Mouse (Mus musculus): ENCODE results near the gene Atp1a4. TPM values are rescaled to one million over a fixed set of nuclear protein-coding genes. Genes with fewer than 3 reads are reported as not detected.

The Atp1a4 gene
- polyA plus RNA-seq, 1 experiment, result 0.09 TPM

DNA sequence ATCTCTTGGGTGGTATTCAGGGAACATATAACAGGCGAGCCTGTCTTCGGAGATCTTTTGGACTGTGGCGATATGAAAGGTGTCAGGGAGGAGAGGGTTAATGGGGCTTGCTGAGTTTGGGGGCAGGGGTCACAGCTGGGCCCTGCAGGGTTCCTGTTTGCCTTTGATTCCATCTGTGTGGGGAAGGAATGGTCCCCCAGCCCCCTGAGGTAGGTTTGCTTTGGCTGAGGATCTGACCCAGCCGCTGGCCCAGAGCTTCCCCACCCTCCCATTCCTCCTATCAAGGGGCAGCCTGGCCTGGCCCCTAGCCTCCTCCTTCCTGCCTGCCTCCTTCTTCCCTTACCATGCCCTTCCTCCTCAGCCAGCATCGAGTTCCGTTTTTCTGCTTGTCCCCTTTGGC is 44.6 kb upstream of the Atp1a4 start:
- WGBS, result 55% methylated on average over 6 of the region's 6 CpGs
- Histone ChIP-seq H3K27me3 (replicated peaks; ENCODE audit: control insufficient read depth, insufficient read depth, low read length) (no peaks in the 10 kb centered on the region), H3K36me3 (ENCODE audit: control insufficient read depth, insufficient read depth, low read length) (no peaks in the 10 kb centered on the region), H3K4me3 (ENCODE audit: insufficient read depth, low read depth, low read length) (no peak overlapping the region), H3K27ac (ENCODE audit: insufficient read depth, low read depth, low read length) (no peak overlapping the region), H3K4me1 (ENCODE audit: control insufficient read depth, insufficient read depth, low read length) (no peaks in the 10 kb centered on the region; the same call in 1 of the 2 replicates)
- TF ChIP-seq CTCF (conservative IDR thresholded peaks at IDR 0.05; ENCODE audit: insufficient read depth, insufficient read length, low read depth, low read length) (no peak), POLR2A (IDR thresholded peaks at IDR 0.05; ENCODE audit: low read depth, low read length) (no peak)
- DNase-seq, result no peak

DNA sequence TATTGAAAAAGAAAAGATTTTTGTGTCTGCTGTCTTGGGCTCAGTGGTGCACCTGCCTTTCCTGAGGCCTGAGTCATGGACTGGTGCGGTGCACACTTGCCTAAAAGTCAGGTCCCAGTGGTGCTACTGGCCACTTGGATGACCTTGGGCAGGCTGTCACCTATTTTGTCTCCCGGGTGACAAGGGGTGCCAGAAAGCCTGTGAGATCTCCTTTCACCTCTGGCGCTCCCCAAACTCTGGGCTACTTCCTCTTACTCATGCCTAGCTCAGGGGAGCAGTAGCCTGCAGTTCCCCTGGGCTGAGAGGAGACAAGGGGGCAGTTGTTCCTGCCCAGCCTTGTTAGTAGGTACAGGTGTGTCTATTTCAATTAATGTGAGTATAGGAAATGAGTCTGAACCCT is 44.1 kb upstream of the Atp1a4 start:
- no peaks in the 10 kb centered on the region for H3K36me3 ChIP-seq (ENCODE audit: control insufficient read depth, insufficient read depth, low read length)
- 71% methylated on average over 3 of the region's 3 CpGs for WGBS
- H3K27me3 ChIP-seq (replicated peaks; ENCODE audit: control insufficient read depth, insufficient read depth, low read length), result no peaks in the 10 kb centered on the region
- no peak overlapping the region for H3K4me3 ChIP-seq (ENCODE audit: insufficient read depth, low read depth, low read length)
- TF ChIP-seq CTCF (conservative IDR thresholded peaks at IDR 0.05; ENCODE audit: insufficient read depth, insufficient read length, low read depth, low read length) (no peak), POLR2A (IDR thresholded peaks at IDR 0.05; ENCODE audit: low read depth, low read length) (no peak)
- H3K4me1 ChIP-seq (ENCODE audit: control insufficient read depth, insufficient read depth, low read length), result no peaks in the 10 kb centered on the region; the same call in 1 of the 2 replicates
- DNase-seq, result no peak
- no peak overlapping the region for H3K27ac ChIP-seq (ENCODE audit: insufficient read depth, low read depth, low read length)

DNA sequence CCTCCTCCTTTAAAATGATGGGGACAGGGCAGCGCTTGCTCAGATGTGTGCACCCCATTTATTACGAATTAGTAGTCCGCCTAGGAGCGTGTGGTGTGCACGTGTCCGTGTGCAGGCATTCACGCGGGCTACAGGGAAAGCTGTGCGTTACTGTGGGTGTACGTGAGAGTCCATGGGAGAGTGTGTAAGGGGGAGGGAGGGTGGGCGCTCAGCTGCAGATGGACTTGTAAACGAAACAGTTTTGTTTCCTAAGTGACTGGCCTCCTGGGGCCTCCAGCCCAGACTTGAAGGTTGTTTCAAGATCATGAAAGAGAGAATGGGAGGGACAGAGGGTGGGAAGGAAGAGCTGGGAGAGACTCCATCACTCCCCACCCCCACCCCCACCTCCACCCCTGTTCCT is 43.0 kb upstream of the Atp1a4 start:
- no peak overlapping the region for H3K27ac ChIP-seq (ENCODE audit: insufficient read depth, low read depth, low read length)

DNA sequence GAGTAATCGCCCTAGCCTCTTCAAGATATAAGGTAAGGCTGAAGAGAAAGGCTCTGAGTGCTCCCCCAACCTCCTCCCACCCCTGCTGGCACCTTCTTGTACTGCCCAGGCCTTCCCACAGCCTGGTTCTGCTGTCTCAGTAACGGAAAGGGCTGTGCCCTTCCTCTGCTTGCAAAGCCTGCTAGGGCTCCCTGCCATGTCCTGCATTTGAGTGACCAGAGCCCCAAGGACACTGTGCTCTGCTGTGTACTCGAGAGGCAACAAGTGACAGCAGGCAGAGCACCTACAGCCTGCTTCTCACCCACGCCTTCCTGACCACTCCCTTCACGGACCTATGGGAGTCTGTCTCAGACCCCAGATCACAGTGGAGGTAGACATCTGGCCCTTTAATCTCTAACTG is 42.0 kb upstream of the Atp1a4 start:
- Histone ChIP-seq H3K27ac (ENCODE audit: insufficient read depth, low read depth, low read length) (no peak overlapping the region), H3K4me3 (ENCODE audit: insufficient read depth, low read depth, low read length) (no peak overlapping the region), H3K36me3 (ENCODE audit: control insufficient read depth, insufficient read depth, low read length) (no peaks in the 10 kb centered on the region), H3K4me1 (ENCODE audit: control insufficient read depth, insufficient read depth, low read length) (no peaks in the 10 kb centered on the region; the same call in 1 of the 2 replicates), H3K27me3 (replicated peaks; ENCODE audit: control insufficient read depth, insufficient read depth, low read length) (no peaks in the 10 kb centered on the region)
- TF ChIP-seq POLR2A (IDR thresholded peaks at IDR 0.05; ENCODE audit: low read depth, low read length) (no peak), CTCF (conservative IDR thresholded peaks at IDR 0.05; ENCODE audit: insufficient read depth, insufficient read length, low read depth, low read length) (no peak)
- WGBS, result 69% methylated on average over 5 of the region's 5 CpGs
- peak; percentile 39 for DNase-seq

More for the DNA sequence above, 43.0 kb upstream of the Atp1a4 start:
- no peak overlapping the region for H3K4me3 ChIP-seq (ENCODE audit: insufficient read depth, low read depth, low read length)
- no peaks in the 10 kb centered on the region for H3K27me3 ChIP-seq (replicated peaks; ENCODE audit: control insufficient read depth, insufficient read depth, low read length)
- no peaks in the 10 kb centered on the region; the same call in 1 of the 2 replicates for H3K4me1 ChIP-seq (ENCODE audit: control insufficient read depth, insufficient read depth, low read length)
- no peak for DNase-seq
- 74% methylated on average over 12 of the region's 12 CpGs for WGBS
- TF ChIP-seq CTCF (conservative IDR thresholded peaks at IDR 0.05; ENCODE audit: insufficient read depth, insufficient read length, low read depth, low read length), result no peak
- no peak for TF ChIP-seq POLR2A (IDR thresholded peaks at IDR 0.05; ENCODE audit: low read depth, low read length)
- H3K36me3 ChIP-seq (ENCODE audit: control insufficient read depth, insufficient read depth, low read length), result no peaks in the 10 kb centered on the region

DNA sequence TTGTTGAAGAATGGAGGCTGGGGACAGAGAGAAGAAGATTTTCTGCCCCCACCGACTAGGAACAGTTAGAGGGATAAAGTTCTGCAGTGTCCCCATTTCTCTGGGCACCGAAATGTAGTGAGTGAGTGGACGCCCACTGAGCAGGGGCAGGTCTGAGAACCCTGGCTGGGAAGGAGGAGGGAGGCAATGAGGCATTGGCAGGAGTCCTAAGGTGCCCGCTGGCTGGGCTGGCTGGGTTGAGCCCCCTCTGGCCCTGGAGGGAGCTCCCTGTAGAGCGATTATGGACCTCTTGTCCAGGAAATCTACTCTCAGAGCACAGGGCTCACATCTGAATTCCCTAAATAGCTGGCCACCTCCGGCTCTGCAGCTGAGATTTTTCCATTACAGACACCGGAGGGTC is 41.3 kb upstream of the Atp1a4 start:
- Histone ChIP-seq H3K36me3 (ENCODE audit: control insufficient read depth, insufficient read depth, low read length) (no peaks in the 10 kb centered on the region), H3K27ac (ENCODE audit: insufficient read depth, low read depth, low read length) (no peak overlapping the region), H3K27me3 (replicated peaks; ENCODE audit: control insufficient read depth, insufficient read depth, low read length) (no peaks in the 10 kb centered on the region), H3K4me1 (ENCODE audit: control insufficient read depth, insufficient read depth, low read length) (no peaks in the 10 kb centered on the region; the same call in 1 of the 2 replicates), H3K4me3 (ENCODE audit: insufficient read depth, low read depth, low read length) (no peak overlapping the region)
- TF ChIP-seq POLR2A (IDR thresholded peaks at IDR 0.05; ENCODE audit: low read depth, low read length), result no peak
- no peak for TF ChIP-seq CTCF (conservative IDR thresholded peaks at IDR 0.05; ENCODE audit: insufficient read depth, insufficient read length, low read depth, low read length)
- 69% methylated on average over 7 of the region's 7 CpGs for WGBS
- DNase-seq, result no peak

DNA sequence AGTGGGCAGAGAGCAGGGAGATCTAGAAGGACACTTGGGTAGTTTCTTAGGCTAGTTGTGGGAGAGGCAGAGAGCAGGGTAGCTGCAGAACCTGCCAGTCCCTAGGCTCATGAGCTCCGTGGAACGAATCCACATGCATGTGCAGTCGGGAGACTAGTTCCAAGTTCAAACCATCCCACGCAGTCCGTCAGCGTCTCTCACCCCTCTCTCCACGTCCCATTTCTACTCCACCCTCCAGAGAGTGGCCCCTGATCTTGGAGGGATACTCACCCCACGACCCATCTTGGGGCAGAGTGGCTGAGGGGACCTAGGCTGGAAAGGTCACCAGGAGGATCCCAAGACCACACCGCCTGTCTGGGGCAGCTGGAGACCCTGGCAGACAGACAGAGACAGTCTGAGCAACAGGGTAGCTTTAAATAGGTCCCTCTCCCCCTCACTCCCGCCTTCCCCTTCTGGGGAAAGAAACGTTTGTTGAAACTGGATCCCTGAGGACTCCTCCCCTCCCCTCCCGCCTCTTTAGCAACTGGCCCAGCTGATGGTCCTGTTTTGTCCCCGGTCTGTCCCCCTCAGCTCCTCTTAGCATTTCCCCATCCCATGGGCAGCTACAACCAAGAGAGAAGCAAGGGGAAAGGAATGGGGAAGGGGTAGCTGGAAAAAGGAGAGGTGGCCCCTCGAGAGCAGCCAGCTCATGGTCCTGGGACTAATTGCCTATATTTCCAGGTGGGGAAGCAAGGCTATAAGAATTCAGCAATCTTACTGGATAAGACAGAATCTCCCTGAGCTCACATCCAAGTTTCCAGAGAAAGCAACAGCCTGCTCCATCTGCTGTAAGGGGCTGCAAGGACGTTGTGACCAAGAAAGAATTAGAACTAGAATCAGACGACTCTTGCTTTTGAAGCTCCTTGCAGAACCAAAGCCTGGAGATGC is 39.7 kb upstream of the Atp1a4 start, which contains the start of gene Atp1a2:
TSS of gene Atp1a2 (minus strand) at position 454 of the 927 bp plus-strand sequence.
- peak within 1 kb of the TSS; percentile 30 for H3K4me3 ChIP-seq (ENCODE audit: insufficient read depth, low read depth, low read length)
- TF ChIP-seq POLR2A (IDR thresholded peaks at IDR 0.05; ENCODE audit: low read depth, low read length), result no peak
- no peaks in the 10 kb centered on the region; the same call in 1 of the 2 replicates for H3K4me1 ChIP-seq (ENCODE audit: control insufficient read depth, insufficient read depth, low read length)
- WGBS, result 29% methylated on average over 16 of the region's 16 CpGs
- H3K27ac ChIP-seq (ENCODE audit: insufficient read depth, low read depth, low read length), result no peak within 1 kb of the TSS
- no peak for DNase-seq
- H3K27me3 ChIP-seq (replicated peaks; ENCODE audit: control insufficient read depth, insufficient read depth, low read length), result no peaks in the 10 kb centered on the region
- no peaks in the 10 kb centered on the region for H3K36me3 ChIP-seq (ENCODE audit: control insufficient read depth, insufficient read depth, low read length)

DNA sequence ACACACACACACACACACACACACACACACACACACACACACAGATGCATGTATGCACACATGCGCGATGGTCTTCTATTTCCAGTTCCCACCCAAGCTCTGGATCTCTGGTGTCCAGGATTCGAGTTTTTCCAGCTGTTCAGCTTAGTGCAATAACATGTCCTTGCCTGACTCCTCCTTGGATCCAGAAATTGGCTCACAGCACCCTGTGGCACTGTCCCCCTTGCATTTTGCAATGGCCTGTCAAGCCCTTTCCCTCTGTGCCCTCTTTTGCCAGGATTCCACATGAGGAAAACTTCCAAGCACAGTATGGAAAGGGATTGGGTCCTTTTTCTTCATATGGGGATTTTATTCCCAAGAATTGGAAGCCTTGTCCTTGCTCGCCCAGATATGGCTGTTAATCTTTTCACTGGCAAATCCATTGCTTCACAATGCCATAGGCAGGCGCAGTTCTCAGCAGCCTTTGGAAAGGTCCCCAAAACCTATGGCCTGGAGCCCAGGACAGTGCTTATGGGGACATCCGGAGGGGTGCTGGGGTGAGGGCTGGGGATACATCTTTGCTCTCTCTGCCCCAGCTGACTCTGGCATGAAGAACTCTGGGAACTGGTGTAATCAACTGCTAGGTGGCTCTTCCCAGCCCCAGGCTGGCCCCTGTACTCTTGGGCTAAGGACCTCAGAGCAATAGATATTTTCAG is 38.7 kb upstream of the Atp1a4 start:
- Histone ChIP-seq H3K27ac (ENCODE audit: insufficient read depth, low read depth, low read length) (no peak overlapping the region), H3K4me1 (ENCODE audit: control insufficient read depth, insufficient read depth, low read length) (no peaks in the 10 kb centered on the region; the same call in 1 of the 2 replicates), H3K36me3 (ENCODE audit: control insufficient read depth, insufficient read depth, low read length) (no peaks in the 10 kb centered on the region), H3K4me3 (ENCODE audit: insufficient read depth, low read depth, low read length) (no peak overlapping the region), H3K27me3 (replicated peaks; ENCODE audit: control insufficient read depth, insufficient read depth, low read length) (no peaks in the 10 kb centered on the region)
- TF ChIP-seq CTCF (conservative IDR thresholded peaks at IDR 0.05; ENCODE audit: insufficient read depth, insufficient read length, low read depth, low read length) (no peak), POLR2A (IDR thresholded peaks at IDR 0.05; ENCODE audit: low read depth, low read length) (no peak)
- no peak for DNase-seq
- WGBS, result 80% methylated on average over 6 of the region's 6 CpGs

Measured in kidney, adult 2 months (tissue).